Mouse (Mus musculus): ENCODE data around the gene Gpc6. TPM values are rescaled to one million over a fixed set of nuclear protein-coding genes. Genes with fewer than 3 reads are reported as not detected.

Gpc6 gene
- polyA plus RNA-seq, 1 experiment from 2014 or later, result 36.7 TPM

- WGBS, result 70% methylated on average over 4 of the region's 4 CpGs
- Histone ChIP-seq H3K4me2 (ENCODE audit: low read depth, low read length, severe bottlenecking) (no peak overlapping the region), H3K9ac (ENCODE audit: low read length) (no peak overlapping the region), H3K9me3 (ENCODE audit: control insufficient read depth, low read length) (no peaks in the 10 kb centered on the region), H3K27me3 (ENCODE audit: control insufficient read depth, insufficient read depth, low read length) (no peaks in the 10 kb centered on the region), H3K4me1 (replicated peaks; ENCODE audit: control insufficient read depth, insufficient read depth, low read length) (no peaks in the 10 kb centered on the region), H3K27ac (ENCODE audit: low read depth, low read length) (no peak overlapping the region), H3K4me3 (ENCODE audit: low read depth, low read length) (no peak overlapping the region), H3K36me3 (ENCODE audit: control insufficient read depth, insufficient read depth, low read length) (no peaks in the 10 kb centered on the region)
- ATAC-seq (replicated peaks; ENCODE audit: low FRiP score) (peak; percentile 63), DNase-seq (ENCODE audit: low spot score) (no peak)
Measured at GRCm38 (mm10) chr14:117487161-117487754, 562.1 kb downstream of the Gpc6 start.

- Histone ChIP-seq H3K9ac (ENCODE audit: low read length) (no peak overlapping the region), H3K4me3 (ENCODE audit: low read depth, low read length) (no peak overlapping the region), H3K4me2 (ENCODE audit: low read depth, low read length, severe bottlenecking) (no peak overlapping the region), H3K27ac (ENCODE audit: low read depth, low read length) (no peak overlapping the region), H3K9me3 (ENCODE audit: control insufficient read depth, low read length) (no peaks in the 10 kb centered on the region), H3K27me3 (ENCODE audit: control insufficient read depth, insufficient read depth, low read length) (no peaks in the 10 kb centered on the region), H3K36me3 (ENCODE audit: control insufficient read depth, insufficient read depth, low read length) (no peaks in the 10 kb centered on the region), H3K4me1 (replicated peaks; ENCODE audit: control insufficient read depth, insufficient read depth, low read length) (no peaks in the 10 kb centered on the region)
- no peak for DNase-seq (ENCODE audit: low spot score)
- ATAC-seq (replicated peaks; ENCODE audit: low FRiP score), result 0 out of 2 replicates have a peak, but pooled peaks have one; percentile 30
- 69% methylated on average over 5 of the region's 5 CpGs for WGBS
Measured at GRCm38 (mm10) chr14:117490469-117490868, 565.4 kb downstream of the Gpc6 start.

GRCm38 (mm10) chr14:117495118-117495517 is 570.0 kb downstream of the Gpc6 start:
- H3K36me3 ChIP-seq (ENCODE audit: control insufficient read depth, insufficient read depth, low read length), result no peaks in the 10 kb centered on the region
- no peak for ATAC-seq (replicated peaks; ENCODE audit: low FRiP score)
- H3K9me3 ChIP-seq (ENCODE audit: control insufficient read depth, low read length), result no peaks in the 10 kb centered on the region
- no peak overlapping the region for H3K4me2 ChIP-seq (ENCODE audit: low read depth, low read length, severe bottlenecking)
- no peak overlapping the region for H3K27ac ChIP-seq (ENCODE audit: low read depth, low read length)
- no peak for DNase-seq (ENCODE audit: low spot score)
- WGBS, result 65% methylated on average over 3 of the region's 3 CpGs
- no peaks in the 10 kb centered on the region for H3K27me3 ChIP-seq (ENCODE audit: control insufficient read depth, insufficient read depth, low read length)
- H3K4me3 ChIP-seq (ENCODE audit: low read depth, low read length), result no peak overlapping the region
- H3K4me1 ChIP-seq (replicated peaks; ENCODE audit: control insufficient read depth, insufficient read depth, low read length), result no peaks in the 10 kb centered on the region
- no peak overlapping the region for H3K9ac ChIP-seq (ENCODE audit: low read length)

- H3K27me3 ChIP-seq (ENCODE audit: control insufficient read depth, insufficient read depth, low read length), result no peaks in the 10 kb centered on the region
- DNase-seq (ENCODE audit: low spot score), result no peak
Measured at GRCm38 (mm10) chr14:117498785-117499184, 573.7 kb downstream of the Gpc6 start.

GRCm38 (mm10) chr14:117499354-117499753 is 574.2 kb downstream of the Gpc6 start:
- no peak for DNase-seq (ENCODE audit: low spot score)
- no peak for ATAC-seq (replicated peaks; ENCODE audit: low FRiP score)
- H3K9me3 ChIP-seq (ENCODE audit: control insufficient read depth, low read length), result no peaks in the 10 kb centered on the region
- H3K4me1 ChIP-seq (replicated peaks; ENCODE audit: control insufficient read depth, insufficient read depth, low read length), result no peaks in the 10 kb centered on the region
- no peak overlapping the region for H3K4me3 ChIP-seq (ENCODE audit: low read depth, low read length)
- 87% methylated on average over 4 of the region's 4 CpGs for WGBS
- H3K27ac ChIP-seq (ENCODE audit: low read depth, low read length), result no peak overlapping the region
- no peak overlapping the region for H3K4me2 ChIP-seq (ENCODE audit: low read depth, low read length, severe bottlenecking)
- no peaks in the 10 kb centered on the region for H3K27me3 ChIP-seq (ENCODE audit: control insufficient read depth, insufficient read depth, low read length)
- no peak overlapping the region for H3K9ac ChIP-seq (ENCODE audit: low read length)
- H3K36me3 ChIP-seq (ENCODE audit: control insufficient read depth, insufficient read depth, low read length), result no peaks in the 10 kb centered on the region

More at GRCm38 (mm10) chr14:117498785-117499184, 573.7 kb downstream of the Gpc6 start:
- WGBS, result 83% methylated on average over 6 of the region's 6 CpGs
- Histone ChIP-seq H3K4me2 (ENCODE audit: low read depth, low read length, severe bottlenecking) (no peak overlapping the region), H3K9me3 (ENCODE audit: control insufficient read depth, low read length) (no peaks in the 10 kb centered on the region), H3K4me1 (replicated peaks; ENCODE audit: control insufficient read depth, insufficient read depth, low read length) (no peaks in the 10 kb centered on the region), H3K9ac (ENCODE audit: low read length) (no peak overlapping the region), H3K36me3 (ENCODE audit: control insufficient read depth, insufficient read depth, low read length) (no peaks in the 10 kb centered on the region), H3K27ac (ENCODE audit: low read depth, low read length) (no peak overlapping the region), H3K4me3 (ENCODE audit: low read depth, low read length) (no peak overlapping the region)
- ATAC-seq (replicated peaks; ENCODE audit: low FRiP score), result no peak; the same call in 1 of the 2 replicates

GRCm38 (mm10) chr14:117514829-117515228 is 589.7 kb downstream of the Gpc6 start:
- no peak overlapping the region for H3K4me2 ChIP-seq (ENCODE audit: low read depth, low read length, severe bottlenecking)
- WGBS, result 85% methylated on average over 2 of the region's 2 CpGs
- H3K9me3 ChIP-seq (ENCODE audit: control insufficient read depth, low read length), result no peaks in the 10 kb centered on the region
- H3K4me1 ChIP-seq (replicated peaks; ENCODE audit: control insufficient read depth, insufficient read depth, low read length), result no peaks in the 10 kb centered on the region
- no peaks in the 10 kb centered on the region for H3K27me3 ChIP-seq (ENCODE audit: control insufficient read depth, insufficient read depth, low read length)
- DNase-seq (ENCODE audit: low spot score) (no peak), ATAC-seq (replicated peaks; ENCODE audit: low FRiP score) (no peak)
- no peaks in the 10 kb centered on the region for H3K36me3 ChIP-seq (ENCODE audit: control insufficient read depth, insufficient read depth, low read length)
- no peak overlapping the region for H3K9ac ChIP-seq (ENCODE audit: low read length)
- no peak overlapping the region for H3K4me3 ChIP-seq (ENCODE audit: low read depth, low read length)
- no peak overlapping the region for H3K27ac ChIP-seq (ENCODE audit: low read depth, low read length)

- DNase-seq (ENCODE audit: low spot score), result no peak
- H3K9me3 ChIP-seq (ENCODE audit: control insufficient read depth, low read length), result no peaks in the 10 kb centered on the region
- ATAC-seq (replicated peaks; ENCODE audit: low FRiP score), result no peak
- H3K4me2 ChIP-seq (ENCODE audit: low read depth, low read length, severe bottlenecking), result no peak overlapping the region
- no peaks in the 10 kb centered on the region for H3K36me3 ChIP-seq (ENCODE audit: control insufficient read depth, insufficient read depth, low read length)
- H3K27ac ChIP-seq (ENCODE audit: low read depth, low read length), result no peak overlapping the region
- no peak overlapping the region for H3K9ac ChIP-seq (ENCODE audit: low read length)
- H3K27me3 ChIP-seq (ENCODE audit: control insufficient read depth, insufficient read depth, low read length), result no peaks in the 10 kb centered on the region
- 91% methylated on average over 8 of the region's 8 CpGs for WGBS
- H3K4me1 ChIP-seq (replicated peaks; ENCODE audit: control insufficient read depth, insufficient read depth, low read length), result no peaks in the 10 kb centered on the region
- no peak overlapping the region for H3K4me3 ChIP-seq (ENCODE audit: low read depth, low read length)
Measured at GRCm38 (mm10) chr14:117519574-117519973, 594.5 kb downstream of the Gpc6 start.

- no peaks in the 10 kb centered on the region for H3K4me1 ChIP-seq (replicated peaks; ENCODE audit: control insufficient read depth, insufficient read depth, low read length)
- H3K9me3 ChIP-seq (ENCODE audit: control insufficient read depth, low read length), result no peaks in the 10 kb centered on the region
- WGBS, result 88% methylated on average over 2 of the region's 2 CpGs
- no peak overlapping the region for H3K4me2 ChIP-seq (ENCODE audit: low read depth, low read length, severe bottlenecking)
- H3K9ac ChIP-seq (ENCODE audit: low read length), result no peak overlapping the region
- ATAC-seq (replicated peaks; ENCODE audit: low FRiP score) (no peak), DNase-seq (ENCODE audit: low spot score) (no peak)
- no peak overlapping the region for H3K4me3 ChIP-seq (ENCODE audit: low read depth, low read length)
- H3K27me3 ChIP-seq (ENCODE audit: control insufficient read depth, insufficient read depth, low read length), result no peaks in the 10 kb centered on the region
- H3K36me3 ChIP-seq (ENCODE audit: control insufficient read depth, insufficient read depth, low read length), result no peaks in the 10 kb centered on the region
- H3K27ac ChIP-seq (ENCODE audit: low read depth, low read length), result no peak overlapping the region
Measured at GRCm38 (mm10) chr14:117520706-117521105, 595.6 kb downstream of the Gpc6 start.

- WGBS, result 91% methylated on average over 6 of the region's 6 CpGs
- Histone ChIP-seq H3K4me1 (replicated peaks; ENCODE audit: control insufficient read depth, insufficient read depth, low read length) (no peaks in the 10 kb centered on the region), H3K4me3 (ENCODE audit: low read depth, low read length) (no peak overlapping the region), H3K9me3 (ENCODE audit: control insufficient read depth, low read length) (no peaks in the 10 kb centered on the region), H3K4me2 (ENCODE audit: low read depth, low read length, severe bottlenecking) (no peak overlapping the region), H3K27me3 (ENCODE audit: control insufficient read depth, insufficient read depth, low read length) (no peaks in the 10 kb centered on the region), H3K9ac (ENCODE audit: low read length) (no peak overlapping the region), H3K36me3 (ENCODE audit: control insufficient read depth, insufficient read depth, low read length) (no peaks in the 10 kb centered on the region), H3K27ac (ENCODE audit: low read depth, low read length) (no peak overlapping the region)
- ATAC-seq (replicated peaks; ENCODE audit: low FRiP score) (no peak), DNase-seq (ENCODE audit: low spot score) (no peak)
Measured at GRCm38 (mm10) chr14:117525133-117525532, 600.0 kb downstream of the Gpc6 start.

Data from forebrain, embryonic 11.5 days (tissue).